Mouse (Mus musculus) CH12.LX (cell line): ENCODE measurements at regions not wholly inside any gene's neighbourhood (a gene's known extent, or its start where the extent isn't known, plus 50 kb on each side); places are given as distances from the start of the nearest gene placed in this dataset.

Source experiments
- CTCF ChIP-seq, 2 experiments: IDR thresholded peaks in 1 of 2; conservative IDR thresholded peaks in 1 of 2; 2 replicates each; pipeline ENCODE4 v1.5.1; 2011 to 2012; ENCODE audit warnings: low read depth in 2 of 2, low read length in 2 of 2, improper control_type of control experiment in 1 of 2, inconsistent platforms in 1 of 2, mild to moderate bottlenecking in 1 of 2, moderate library complexity in 1 of 2
- EP300 ChIP-seq: IDR thresholded peaks from 2 replicates; pipeline ENCODE4 v1.6.1; 2011; ENCODE audit warnings: low read length, improper control_type of control experiment
- RCOR1 ChIP-seq: conservative IDR thresholded peaks from 2 replicates; pipeline ENCODE4 v1.6.1; 2012; ENCODE audit warnings: low read depth, mild to moderate bottlenecking, inconsistent platforms, low read length, improper control_type of control experiment

DNA sequence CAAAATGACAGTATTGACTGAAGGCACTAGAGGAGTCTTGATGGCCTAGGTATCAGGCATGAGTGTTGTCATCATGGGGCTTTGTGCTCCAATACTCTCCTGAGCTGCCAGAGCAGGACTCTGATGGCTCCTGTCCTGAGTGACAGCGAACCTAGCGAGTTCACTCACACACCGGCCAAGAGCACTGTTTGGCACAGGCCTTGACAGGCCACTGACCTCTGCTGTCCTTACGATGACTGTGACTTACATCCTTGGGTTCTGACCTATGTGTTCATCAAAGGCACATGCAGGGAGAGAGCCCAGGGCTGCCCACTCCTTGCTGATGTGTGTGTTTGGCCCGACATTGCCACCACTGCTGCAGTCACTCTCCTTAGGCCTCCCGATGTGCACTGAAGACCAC, 163.3 kb downstream of the Gadd45g start:
- TF ChIP-seq CTCF (conservative IDR thresholded peaks at IDR 0.05 in 1 of 2, IDR thresholded peaks at IDR 0.05 in 1 of 2; ENCODE audit: low read depth in 2 of 2, low read length in 2 of 2) = no peak
- no peak for TF ChIP-seq EP300
- no peak for TF ChIP-seq RCOR1
